In genomic region chr1:163252331-163252730, GRCm38 (mm10) we compare ENCODE assay signal across 16 mouse cellular contexts.
DNase-seq lines count a peak whose midpoint lies in the region; ATAC-seq and TF ChIP-seq lines count a peak whose summit lies in the region.
"Had no signal": no experiment of that assay in that cellular context is flagged by ENCODE, and none has a peak within 500 bp of the region (broad histone marks: within the 10 kb centered on the region; RNA-seq: fewer than 3 reads in every experiment).

No protein-coding gene starts in this region.

- no peaks in the 10 kb centered on the region for H3K4me1 ChIP-seq in forebrain, embryonic 14.5 days (ENCODE audit: control insufficient read depth, insufficient read depth, low read length)
- H3K4me1 ChIP-seq in forebrain, embryonic 11.5 days (replicated peaks; ENCODE audit: control insufficient read depth, insufficient read depth, low read length), result no peaks in the 10 kb centered on the region
- H3K4me1 ChIP-seq in kidney, postnatal 0 days (replicated peaks; ENCODE audit: insufficient read depth, low read length), result no peaks in the 10 kb centered on the region

- H3K9me3 ChIP-seq in forebrain, embryonic 14.5 days (replicated peaks; ENCODE audit: control insufficient read depth, low read length), result no peaks in the 10 kb centered on the region
- no peaks in the 10 kb centered on the region for H3K9me3 ChIP-seq in forebrain, embryonic 11.5 days (ENCODE audit: control insufficient read depth, low read length)
- H3K9me3 ChIP-seq in kidney, postnatal 0 days (replicated peaks; ENCODE audit: low read length), result no peaks in the 10 kb centered on the region

- no peak overlapping the region for H3K9ac ChIP-seq in forebrain, embryonic 14.5 days (ENCODE audit: low read length)
- no peak overlapping the region for H3K9ac ChIP-seq in forebrain, embryonic 11.5 days (ENCODE audit: low read length)
- H3K9ac ChIP-seq in kidney, postnatal 0 days (ENCODE audit: low read depth, low read length), result no peak overlapping the region

- TF ChIP-seq CTCF in kidney, postnatal 0 days (IDR thresholded peaks at IDR 0.05; ENCODE audit: low read depth), result no peak

- no peak overlapping the region for H3K4me2 ChIP-seq in forebrain, embryonic 14.5 days (ENCODE audit: low read length)
- no peak overlapping the region for H3K4me2 ChIP-seq in forebrain, embryonic 11.5 days (ENCODE audit: low read depth, low read length, severe bottlenecking)
- no peak overlapping the region for H3K4me2 ChIP-seq in kidney, postnatal 0 days (ENCODE audit: low read length)

- peak; percentile 15 for DNase-seq in forebrain, embryonic 14.5 days (ENCODE audit: low spot score)
- DNase-seq in forebrain, embryonic 11.5 days (ENCODE audit: low spot score), result no peak
- peak; percentile 2 for DNase-seq in kidney, postnatal 0 days (ENCODE audit: low spot score)
- DNase-seq in kidney, adult 11 months, result no peak
- DNase-seq in right cerebral cortex, adult 18-20 months, result peak; percentile 10
- no peak for DNase-seq in right cerebral cortex, adult 2 months (ENCODE audit: low spot score in 2 of 2)
- no peak for DNase-seq in embryo, embryonic 9.5 days (ENCODE audit: extremely low spot score)
- DNase-seq in thymus, postnatal 4 days, result no peak
- DNase-seq: adrenal gland, postnatal 14 days; cerebellum, postnatal 25 days; liver; lung, adult 2 months; midbrain, embryonic 14.5 days; spleen, adult 18-20 months; thymus, postnatal 36 days had no signal

- H3K36me3 ChIP-seq in forebrain, embryonic 14.5 days (ENCODE audit: control insufficient read depth, insufficient read depth, low read length), result 0 out of 2 replicates have a peak, but pooled peaks cover 3% of the 10 kb centered on the region
- no peaks in the 10 kb centered on the region; the same call in 1 of the 2 replicates for H3K36me3 ChIP-seq in forebrain, embryonic 11.5 days (ENCODE audit: control insufficient read depth, insufficient read depth, low read length)
- no peaks in the 10 kb centered on the region for H3K36me3 ChIP-seq in kidney, postnatal 0 days (ENCODE audit: insufficient read depth, low read length)

- no peak overlapping the region for H3K4me3 ChIP-seq in forebrain, embryonic 14.5 days (ENCODE audit: low read depth, low read length)
- H3K4me3 ChIP-seq in forebrain, embryonic 11.5 days (ENCODE audit: low read depth, low read length), result no peak overlapping the region
- no peak overlapping the region for H3K4me3 ChIP-seq in kidney, postnatal 0 days (replicated peaks; ENCODE audit: low read depth, low read length)

- ATAC-seq in forebrain, embryonic 14.5 days, result no peak
- ATAC-seq in forebrain, embryonic 11.5 days (replicated peaks; ENCODE audit: low FRiP score), result no peak
- no peak for ATAC-seq in kidney, postnatal 0 days (replicated peaks; ENCODE audit: low FRiP score, low read depth)

- H3K27ac ChIP-seq in forebrain, embryonic 14.5 days (ENCODE audit: low read depth, low read length), result no peak overlapping the region
- no peak overlapping the region for H3K27ac ChIP-seq in forebrain, embryonic 11.5 days (ENCODE audit: low read depth, low read length)
- no peak overlapping the region for H3K27ac ChIP-seq in kidney, postnatal 0 days
- H3K27ac ChIP-seq: macrophage had no signal

- WGBS in forebrain, embryonic 14.5 days, result 70% methylated on average over 5 of the region's 5 CpGs
- WGBS in forebrain, embryonic 11.5 days, result 81% methylated on average over 5 of the region's 5 CpGs
- 66% methylated on average over 5 of the region's 5 CpGs for WGBS in kidney, postnatal 0 days

- no peaks in the 10 kb centered on the region for H3K27me3 ChIP-seq in forebrain, embryonic 14.5 days (replicated peaks; ENCODE audit: control insufficient read depth, insufficient read depth, low read length)
- no peaks in the 10 kb centered on the region for H3K27me3 ChIP-seq in forebrain, embryonic 11.5 days (ENCODE audit: control insufficient read depth, insufficient read depth, low read length)
- no peaks in the 10 kb centered on the region for H3K27me3 ChIP-seq in kidney, postnatal 0 days (ENCODE audit: insufficient read depth, low read length)

Comparison
In these comparisons a context has a peak if more than half of its experiments do, and no peak if none do; other contexts are left out.
1. DNase-seq: peak in forebrain, embryonic 14.5 days (single experiment), kidney, postnatal 0 days (single experiment) and right cerebral cortex, adult 18-20 months (single experiment); none in forebrain, embryonic 11.5 days (single experiment), kidney, adult 11 months (single experiment), right cerebral cortex, adult 2 months (0 of 2), embryo, embryonic 9.5 days (single experiment) and thymus, postnatal 4 days (single experiment).